Mouse (Mus musculus): ENCODE results near the gene Gm28230. TPM values are rescaled to one million over a fixed set of nuclear protein-coding genes. Genes with fewer than 3 reads are reported as not detected.

Gm28230 gene
- polyA plus RNA-seq, 1 experiment from 2014 or later, result not detected

- no peak overlapping the region for H3K4me2 ChIP-seq (ENCODE audit: low read depth, low read length, severe bottlenecking)
- H3K4me3 ChIP-seq (ENCODE audit: low read depth, low read length), result no peak overlapping the region
- WGBS, result 1% methylated on average over 24 of the region's 24 CpGs
- ATAC-seq (replicated peaks; ENCODE audit: low FRiP score) (no peak), DNase-seq (ENCODE audit: low spot score) (peak; percentile 61)
- H3K36me3 ChIP-seq (ENCODE audit: control insufficient read depth, insufficient read depth, low read length), result no peaks in the 10 kb centered on the region
- H3K4me1 ChIP-seq (replicated peaks; ENCODE audit: control insufficient read depth, insufficient read depth, low read length), result peaks cover 8% of the 10 kb centered on the region
- H3K27ac ChIP-seq (ENCODE audit: low read depth, low read length), result no peak overlapping the region
- no peaks in the 10 kb centered on the region for H3K9me3 ChIP-seq (ENCODE audit: control insufficient read depth, low read length)
- no peak overlapping the region for H3K9ac ChIP-seq (ENCODE audit: low read length)
- peaks cover 96% of the 10 kb centered on the region for H3K27me3 ChIP-seq (ENCODE audit: control insufficient read depth, insufficient read depth, low read length)
Observed at GRCm38 (mm10) chr2:74747006-74747405, 20.5 kb downstream of the Gm28230 start.

- ATAC-seq (replicated peaks; ENCODE audit: low FRiP score) (no peak), DNase-seq (ENCODE audit: low spot score) (no peak)
- Histone ChIP-seq H3K9ac (ENCODE audit: low read length) (no peak overlapping the region), H3K27ac (ENCODE audit: low read depth, low read length) (no peak overlapping the region), H3K4me2 (ENCODE audit: low read depth, low read length, severe bottlenecking) (no peak overlapping the region), H3K9me3 (ENCODE audit: control insufficient read depth, low read length) (no peaks in the 10 kb centered on the region), H3K4me1 (replicated peaks; ENCODE audit: control insufficient read depth, insufficient read depth, low read length) (peaks cover 12% of the 10 kb centered on the region), H3K36me3 (ENCODE audit: control insufficient read depth, insufficient read depth, low read length) (no peaks in the 10 kb centered on the region), H3K4me3 (ENCODE audit: low read depth, low read length) (no peak overlapping the region), H3K27me3 (ENCODE audit: control insufficient read depth, insufficient read depth, low read length) (peaks cover 96% of the 10 kb centered on the region)
- 4% methylated on average over 11 of the region's 11 CpGs for WGBS
Observed at GRCm38 (mm10) chr2:74747661-74748141, 21.2 kb downstream of the Gm28230 start.

GRCm38 (mm10) chr2:74748436-74748995 is 22.0 kb downstream of the Gm28230 start:
- H3K4me2 ChIP-seq (ENCODE audit: low read depth, low read length, severe bottlenecking), result no peak overlapping the region
- no peak overlapping the region for H3K4me3 ChIP-seq (ENCODE audit: low read depth, low read length)
- no peak overlapping the region for H3K27ac ChIP-seq (ENCODE audit: low read depth, low read length)
- no peaks in the 10 kb centered on the region for H3K36me3 ChIP-seq (ENCODE audit: control insufficient read depth, insufficient read depth, low read length)
- H3K9ac ChIP-seq (ENCODE audit: low read length), result no peak overlapping the region
- peaks cover 17% of the 10 kb centered on the region for H3K4me1 ChIP-seq (replicated peaks; ENCODE audit: control insufficient read depth, insufficient read depth, low read length)
- H3K27me3 ChIP-seq (ENCODE audit: control insufficient read depth, insufficient read depth, low read length), result peaks cover 98% of the 10 kb centered on the region
- ATAC-seq (replicated peaks; ENCODE audit: low FRiP score) (no peak), DNase-seq (ENCODE audit: low spot score) (no peak)
- H3K9me3 ChIP-seq (ENCODE audit: control insufficient read depth, low read length), result no peaks in the 10 kb centered on the region
- 3% methylated on average over 9 of the region's 9 CpGs for WGBS

- peak overlapping the region; percentile 50 for H3K4me2 ChIP-seq (ENCODE audit: low read depth, low read length, severe bottlenecking)
- no peaks in the 10 kb centered on the region for H3K9me3 ChIP-seq (ENCODE audit: control insufficient read depth, low read length)
- peaks cover 17% of the 10 kb centered on the region for H3K4me1 ChIP-seq (replicated peaks; ENCODE audit: control insufficient read depth, insufficient read depth, low read length)
- H3K4me3 ChIP-seq (ENCODE audit: low read depth, low read length), result peak overlapping the region; percentile 22
- ATAC-seq (replicated peaks; ENCODE audit: low FRiP score) (peak; percentile 73), DNase-seq (ENCODE audit: low spot score) (peak; percentile 82)
- no peaks in the 10 kb centered on the region for H3K36me3 ChIP-seq (ENCODE audit: control insufficient read depth, insufficient read depth, low read length)
- H3K9ac ChIP-seq (ENCODE audit: low read length), result no peak overlapping the region
- no peak overlapping the region for H3K27ac ChIP-seq (ENCODE audit: low read depth, low read length)
- under 1% methylated on average over 47 of the region's 47 CpGs for WGBS
- peaks cover 98% of the 10 kb centered on the region for H3K27me3 ChIP-seq (ENCODE audit: control insufficient read depth, insufficient read depth, low read length)
Observed at GRCm38 (mm10) chr2:74749337-74750121, 23.0 kb downstream of the Gm28230 start.

GRCm38 (mm10) chr2:74750731-74751250 is 24.3 kb downstream of the Gm28230 start:
- no peak overlapping the region for H3K4me2 ChIP-seq (ENCODE audit: low read depth, low read length, severe bottlenecking)
- no peaks in the 10 kb centered on the region for H3K36me3 ChIP-seq (ENCODE audit: control insufficient read depth, insufficient read depth, low read length)
- no peaks in the 10 kb centered on the region for H3K9me3 ChIP-seq (ENCODE audit: control insufficient read depth, low read length)
- DNase-seq (ENCODE audit: low spot score) (no peak), ATAC-seq (replicated peaks; ENCODE audit: low FRiP score) (no peak)
- H3K4me3 ChIP-seq (ENCODE audit: low read depth, low read length), result no peak overlapping the region
- H3K9ac ChIP-seq (ENCODE audit: low read length), result no peak overlapping the region
- 8% methylated on average over 5 of the region's 5 CpGs for WGBS
- H3K27me3 ChIP-seq (ENCODE audit: control insufficient read depth, insufficient read depth, low read length), result peaks cover 95% of the 10 kb centered on the region
- peaks cover 17% of the 10 kb centered on the region for H3K4me1 ChIP-seq (replicated peaks; ENCODE audit: control insufficient read depth, insufficient read depth, low read length)
- no peak overlapping the region for H3K27ac ChIP-seq (ENCODE audit: low read depth, low read length)

- no peak for ATAC-seq (replicated peaks; ENCODE audit: low FRiP score)
- Histone ChIP-seq H3K36me3 (ENCODE audit: control insufficient read depth, insufficient read depth, low read length) (no peaks in the 10 kb centered on the region), H3K9ac (ENCODE audit: low read length) (no peak overlapping the region), H3K27ac (ENCODE audit: low read depth, low read length) (no peak overlapping the region), H3K4me2 (ENCODE audit: low read depth, low read length, severe bottlenecking) (no peak overlapping the region), H3K4me1 (replicated peaks; ENCODE audit: control insufficient read depth, insufficient read depth, low read length) (peaks cover 17% of the 10 kb centered on the region), H3K9me3 (ENCODE audit: control insufficient read depth, low read length) (no peaks in the 10 kb centered on the region), H3K27me3 (ENCODE audit: control insufficient read depth, insufficient read depth, low read length) (peaks cover 92% of the 10 kb centered on the region), H3K4me3 (ENCODE audit: low read depth, low read length) (no peak overlapping the region)
- WGBS, result 55% methylated on average over 1 of the region's 1 CpGs
- no peak for DNase-seq (ENCODE audit: low spot score)
Observed at GRCm38 (mm10) chr2:74751861-74752260, 25.3 kb downstream of the Gm28230 start.

- Histone ChIP-seq H3K27ac (ENCODE audit: low read depth, low read length) (no peak overlapping the region), H3K27me3 (ENCODE audit: control insufficient read depth, insufficient read depth, low read length) (peaks cover 88% of the 10 kb centered on the region), H3K9me3 (ENCODE audit: control insufficient read depth, low read length) (no peaks in the 10 kb centered on the region), H3K4me3 (ENCODE audit: low read depth, low read length) (peak overlapping the region; percentile 2), H3K4me2 (ENCODE audit: low read depth, low read length, severe bottlenecking) (peak overlapping the region; percentile 32), H3K4me1 (replicated peaks; ENCODE audit: control insufficient read depth, insufficient read depth, low read length) (peaks cover 17% of the 10 kb centered on the region), H3K9ac (ENCODE audit: low read length) (no peak overlapping the region), H3K36me3 (ENCODE audit: control insufficient read depth, insufficient read depth, low read length) (no peaks in the 10 kb centered on the region)
- DNase-seq (ENCODE audit: low spot score) (no peak), ATAC-seq (replicated peaks; ENCODE audit: low FRiP score) (no peak)
- under 1% methylated on average over 45 of the region's 45 CpGs for WGBS
Observed at GRCm38 (mm10) chr2:74752431-74753174, 26.1 kb downstream of the Gm28230 start.

GRCm38 (mm10) chr2:74753175-74753523 is 26.6 kb downstream of the Gm28230 start:
- Histone ChIP-seq H3K27me3 (ENCODE audit: control insufficient read depth, insufficient read depth, low read length) (peaks cover 86% of the 10 kb centered on the region), H3K4me2 (ENCODE audit: low read depth, low read length, severe bottlenecking) (peak overlapping the region; percentile 32; the same call in 1 of the 2 replicates), H3K36me3 (ENCODE audit: control insufficient read depth, insufficient read depth, low read length) (no peaks in the 10 kb centered on the region), H3K27ac (ENCODE audit: low read depth, low read length) (no peak overlapping the region), H3K9me3 (ENCODE audit: control insufficient read depth, low read length) (no peaks in the 10 kb centered on the region), H3K4me1 (replicated peaks; ENCODE audit: control insufficient read depth, insufficient read depth, low read length) (peaks cover 17% of the 10 kb centered on the region), H3K9ac (ENCODE audit: low read length) (no peak overlapping the region), H3K4me3 (ENCODE audit: low read depth, low read length) (peak overlapping the region; percentile 2)
- DNase-seq (ENCODE audit: low spot score) (peak; percentile 62), ATAC-seq (replicated peaks; ENCODE audit: low FRiP score) (no peak)
- WGBS, result under 1% methylated on average over 23 of the region's 25 CpGs

Data from forebrain, embryonic 11.5 days (tissue).